Mouse (Mus musculus): ENCODE results near the gene Abhd6. TPM values are rescaled to one million over a fixed set of nuclear protein-coding genes. Genes with fewer than 3 reads are reported as not detected.

Abhd6 gene
- polyA plus RNA-seq, 1 experiment from 2014 or later: 15.1 TPM

DNA sequence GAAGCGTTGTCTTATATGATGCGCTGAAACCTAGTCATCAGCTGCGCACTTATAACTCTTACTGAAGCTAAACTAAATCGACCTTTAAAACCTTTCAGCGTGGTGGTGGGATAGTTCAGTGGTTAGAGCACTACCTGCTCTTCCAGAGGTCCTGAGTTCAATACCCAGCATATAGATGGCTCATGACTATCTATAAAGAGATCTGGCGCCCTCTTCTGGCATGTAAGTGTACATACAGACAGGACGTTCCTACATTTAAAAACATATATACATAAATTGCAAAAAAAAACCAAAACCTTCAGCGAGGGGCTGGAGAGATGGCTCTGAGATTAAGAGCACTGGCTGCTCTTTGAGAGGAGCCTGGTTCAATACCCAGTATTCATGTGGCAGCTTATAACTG, 41.6 kb downstream of the Abhd6 start:
- no peak for ATAC-seq (ENCODE audit: insufficient read depth)
- no peak overlapping the region for H3K4me2 ChIP-seq
- H3K4me1 ChIP-seq (ENCODE audit: insufficient read depth): no peaks in the 10 kb centered on the region
- H3K27ac ChIP-seq (ENCODE audit: low read depth): no peak overlapping the region
- H3K27me3 ChIP-seq (ENCODE audit: insufficient read depth, low read length): no peaks in the 10 kb centered on the region
- no peak overlapping the region for H3K4me3 ChIP-seq (ENCODE audit: low read depth, low read length)
- DNase-seq: peak; percentile 71
- H3K9me3 ChIP-seq (ENCODE audit: low read depth, low read length): no peaks in the 10 kb centered on the region
- H3K36me3 ChIP-seq (ENCODE audit: insufficient read depth): 0 out of 2 replicates have a peak, but pooled peaks cover under 1% of the 10 kb centered on the region
- WGBS: 63% methylated on average over 8 of the region's 8 CpGs
- H3K9ac ChIP-seq: no peak overlapping the region
- peak; percentile 52 for TF ChIP-seq CTCF (IDR thresholded peaks at IDR 0.05; ENCODE audit: low read depth)

DNA sequence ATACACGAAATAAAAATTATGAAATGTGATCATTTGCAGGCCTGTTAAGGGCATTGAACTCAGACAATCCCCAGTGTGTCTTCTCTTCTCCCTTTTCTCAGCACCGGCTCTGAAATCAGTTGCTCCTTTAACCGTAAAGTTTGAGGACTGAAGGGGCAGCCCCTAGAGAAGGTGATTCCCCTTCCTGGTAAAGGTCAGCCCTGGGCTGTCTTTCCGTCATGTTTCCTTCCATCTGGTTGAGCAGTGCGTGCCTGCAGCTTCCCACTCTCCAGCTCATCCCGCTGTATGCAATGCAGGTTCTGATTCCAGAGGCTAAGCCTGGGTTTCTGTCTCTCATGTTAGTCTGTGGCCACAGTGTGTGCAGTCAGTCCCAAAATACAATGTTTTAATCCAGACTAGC, 42.1 kb downstream of the Abhd6 start:
- Histone ChIP-seq H3K9me3 (ENCODE audit: low read depth, low read length) (no peaks in the 10 kb centered on the region), H3K9ac (no peak overlapping the region), H3K4me2 (no peak overlapping the region), H3K36me3 (ENCODE audit: insufficient read depth) (peaks cover 5% of the 10 kb centered on the region; the same call in 1 of the 2 replicates), H3K4me3 (ENCODE audit: low read depth, low read length) (no peak overlapping the region), H3K27me3 (ENCODE audit: insufficient read depth, low read length) (no peaks in the 10 kb centered on the region), H3K27ac (ENCODE audit: low read depth) (no peak overlapping the region), H3K4me1 (ENCODE audit: insufficient read depth) (no peaks in the 10 kb centered on the region)
- WGBS: 84% methylated on average over 6 of the region's 6 CpGs
- no peak for ATAC-seq (ENCODE audit: insufficient read depth)
- DNase-seq: no peak
- TF ChIP-seq CTCF (IDR thresholded peaks at IDR 0.05; ENCODE audit: low read depth): no peak

DNA sequence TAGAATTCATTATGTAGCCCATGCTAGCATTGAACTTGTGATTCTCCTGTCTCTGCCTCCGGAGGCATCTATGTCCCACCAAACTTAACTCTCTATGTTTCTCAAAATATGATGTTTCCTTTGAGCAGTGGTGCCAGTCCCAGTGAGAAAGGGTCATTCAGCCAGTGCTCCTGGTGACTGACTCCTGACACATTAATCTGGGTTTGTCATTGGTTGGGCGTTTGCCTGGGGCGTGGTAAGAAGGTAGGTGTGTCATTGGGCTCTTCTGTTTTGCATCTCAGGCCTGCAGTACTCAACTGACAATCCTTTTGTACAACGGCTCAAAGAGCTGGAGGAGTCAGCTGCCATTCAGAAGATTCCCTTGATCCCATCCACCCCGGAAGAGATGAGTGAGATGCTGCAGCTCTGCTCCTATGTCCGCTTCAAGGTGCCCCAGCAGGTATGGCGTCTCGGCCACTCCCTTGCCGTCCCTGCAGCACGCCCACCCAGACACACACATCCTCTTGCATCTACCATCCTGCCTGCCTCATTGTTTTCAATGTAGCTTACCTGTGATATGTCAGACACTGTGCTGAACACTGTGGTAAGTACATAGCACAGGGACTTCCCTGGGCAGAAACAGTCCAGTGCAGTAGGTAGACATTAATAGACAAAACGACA, 42.6 kb downstream of the Abhd6 start:
- H3K4me1 ChIP-seq (ENCODE audit: insufficient read depth): no peaks in the 10 kb centered on the region
- DNase-seq (no peak), ATAC-seq (ENCODE audit: insufficient read depth) (no peak)
- H3K9ac ChIP-seq: no peak overlapping the region
- no peaks in the 10 kb centered on the region for H3K9me3 ChIP-seq (ENCODE audit: low read depth, low read length)
- no peaks in the 10 kb centered on the region for H3K27me3 ChIP-seq (ENCODE audit: insufficient read depth, low read length)
- peaks cover 8% of the 10 kb centered on the region; the same call in 1 of the 2 replicates for H3K36me3 ChIP-seq (ENCODE audit: insufficient read depth)
- no peak overlapping the region for H3K4me2 ChIP-seq
- no peak for TF ChIP-seq CTCF (IDR thresholded peaks at IDR 0.05; ENCODE audit: low read depth)
- WGBS: 84% methylated on average over 11 of the region's 11 CpGs
- no peak overlapping the region for H3K27ac ChIP-seq (ENCODE audit: low read depth)
- H3K4me3 ChIP-seq (ENCODE audit: low read depth, low read length): no peak overlapping the region

DNA sequence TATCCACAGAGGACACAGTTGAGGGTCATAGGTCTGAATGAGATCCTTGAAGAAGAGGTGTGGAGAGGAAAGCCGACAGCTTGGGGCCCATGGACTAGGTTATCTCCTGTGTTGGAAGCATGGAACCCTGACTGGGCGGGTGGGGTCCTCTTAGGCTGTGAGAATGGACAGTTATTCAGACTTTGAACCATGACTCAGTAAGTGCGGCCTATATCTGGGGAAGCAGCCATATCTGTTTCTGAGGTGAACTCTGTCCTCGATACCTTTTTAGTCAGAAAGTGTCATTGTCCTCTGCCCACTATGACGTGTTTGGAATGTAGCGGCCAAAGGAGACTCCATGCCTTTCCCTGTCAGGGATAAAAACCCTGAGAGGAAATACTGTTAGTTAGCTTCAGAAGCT, 44.1 kb downstream of the Abhd6 start:
- no peak overlapping the region for H3K9ac ChIP-seq
- H3K27ac ChIP-seq (ENCODE audit: low read depth): no peak overlapping the region
- H3K9me3 ChIP-seq (ENCODE audit: low read depth, low read length): no peaks in the 10 kb centered on the region
- no peak overlapping the region for H3K4me3 ChIP-seq (ENCODE audit: low read depth, low read length)
- H3K36me3 ChIP-seq (ENCODE audit: insufficient read depth): peaks cover 8% of the 10 kb centered on the region; the same call in 1 of the 2 replicates
- WGBS: 90% methylated on average over 6 of the region's 6 CpGs
- DNase-seq: no peak
- H3K4me2 ChIP-seq: no peak overlapping the region
- H3K4me1 ChIP-seq (ENCODE audit: insufficient read depth): no peaks in the 10 kb centered on the region
- TF ChIP-seq CTCF (IDR thresholded peaks at IDR 0.05; ENCODE audit: low read depth): no peak
- ATAC-seq (ENCODE audit: insufficient read depth): no peak
- no peaks in the 10 kb centered on the region for H3K27me3 ChIP-seq (ENCODE audit: insufficient read depth, low read length)

DNA sequence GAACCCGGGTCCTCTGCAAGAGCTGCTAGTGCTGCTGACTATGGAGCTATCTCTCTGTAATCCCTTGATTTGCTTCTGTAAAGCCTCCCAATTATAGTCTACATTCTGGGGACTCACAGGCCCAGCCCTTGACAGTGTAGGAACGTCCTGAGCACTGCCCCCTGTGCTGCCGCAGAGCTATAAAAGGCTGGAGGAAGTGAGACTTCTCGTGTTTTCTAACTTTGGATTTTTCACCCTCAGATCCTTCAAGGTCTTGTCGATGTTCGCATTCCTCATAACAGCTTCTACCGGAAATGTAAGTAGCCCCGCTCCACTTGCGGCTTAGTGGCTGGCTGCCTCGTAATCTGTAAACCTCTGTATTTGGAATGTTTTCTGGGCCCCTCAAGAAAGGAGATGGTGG, 46.6 kb downstream of the Abhd6 start:
- H3K4me1 ChIP-seq (ENCODE audit: insufficient read depth): no peaks in the 10 kb centered on the region
- H3K27ac ChIP-seq (ENCODE audit: low read depth): no peak overlapping the region
- H3K4me3 ChIP-seq (ENCODE audit: low read depth, low read length): no peak overlapping the region
- TF ChIP-seq CTCF (IDR thresholded peaks at IDR 0.05; ENCODE audit: low read depth): no peak
- H3K36me3 ChIP-seq (ENCODE audit: insufficient read depth): peaks cover 8% of the 10 kb centered on the region; the same call in 1 of the 2 replicates
- ATAC-seq (ENCODE audit: insufficient read depth) (no peak), DNase-seq (no peak)
- no peaks in the 10 kb centered on the region for H3K27me3 ChIP-seq (ENCODE audit: insufficient read depth, low read length)
- no peaks in the 10 kb centered on the region for H3K9me3 ChIP-seq (ENCODE audit: low read depth, low read length)
- no peak overlapping the region for H3K9ac ChIP-seq
- 82% methylated on average over 10 of the region's 10 CpGs for WGBS
- H3K4me2 ChIP-seq: no peak overlapping the region

DNA sequence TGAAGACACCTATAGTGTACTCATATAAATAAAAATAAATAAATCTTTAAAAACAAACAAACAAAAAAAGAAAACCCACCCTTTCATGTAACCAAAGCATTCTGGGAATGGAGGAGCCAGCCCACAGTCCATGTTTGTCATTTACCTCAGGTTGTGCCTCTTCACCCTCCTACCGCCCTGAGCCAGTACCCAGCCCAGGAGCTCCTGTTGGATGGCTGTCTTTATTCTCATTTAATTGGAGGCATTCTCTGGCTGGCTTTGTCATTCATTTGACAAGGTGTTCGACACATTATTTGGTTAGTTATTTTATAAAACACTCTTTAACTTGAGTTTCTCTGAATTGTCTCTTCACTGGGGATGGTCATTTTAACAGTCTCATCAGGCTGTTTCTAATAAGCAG, 49.2 kb downstream of the Abhd6 start:
- ATAC-seq (ENCODE audit: insufficient read depth) (no peak), DNase-seq (no peak)
- H3K4me3 ChIP-seq (ENCODE audit: low read depth, low read length): no peak overlapping the region
- H3K27ac ChIP-seq (ENCODE audit: low read depth): no peak overlapping the region
- H3K4me1 ChIP-seq (ENCODE audit: insufficient read depth): no peaks in the 10 kb centered on the region
- H3K4me2 ChIP-seq: no peak overlapping the region
- WGBS: 89% methylated on average over 2 of the region's 2 CpGs
- no peaks in the 10 kb centered on the region for H3K27me3 ChIP-seq (ENCODE audit: insufficient read depth, low read length)
- no peak for TF ChIP-seq CTCF (IDR thresholded peaks at IDR 0.05; ENCODE audit: low read depth)
- H3K9me3 ChIP-seq (ENCODE audit: low read depth, low read length): no peaks in the 10 kb centered on the region
- peaks cover 8% of the 10 kb centered on the region; the same call in 1 of the 2 replicates for H3K36me3 ChIP-seq (ENCODE audit: insufficient read depth)
- no peak overlapping the region for H3K9ac ChIP-seq

DNA sequence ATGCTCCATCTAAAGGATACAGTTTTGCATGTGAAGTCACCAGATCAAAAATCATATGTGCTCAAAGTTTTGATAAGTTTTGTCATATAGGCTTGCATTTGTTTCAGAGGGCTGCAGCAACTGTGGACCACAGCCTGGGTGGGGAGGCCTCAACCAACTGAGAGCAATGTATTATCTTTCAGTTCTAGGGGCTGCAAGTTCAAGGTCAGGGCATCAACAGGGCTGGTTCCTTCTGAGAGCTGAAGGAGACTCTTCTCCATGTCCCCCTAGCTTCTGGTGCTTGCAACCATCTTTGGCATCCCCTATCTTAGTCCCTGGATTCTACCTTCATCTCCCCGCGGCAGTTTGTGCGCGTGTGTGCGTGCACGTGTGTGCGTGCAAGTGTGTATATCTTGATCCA, 50.0 kb downstream of the Abhd6 start:
- DNase-seq (no peak), ATAC-seq (ENCODE audit: insufficient read depth) (no peak)
- Histone ChIP-seq H3K4me2 (no peak overlapping the region), H3K4me1 (ENCODE audit: insufficient read depth) (no peaks in the 10 kb centered on the region), H3K9ac (no peak overlapping the region), H3K27me3 (ENCODE audit: insufficient read depth, low read length) (no peaks in the 10 kb centered on the region), H3K9me3 (ENCODE audit: low read depth, low read length) (no peaks in the 10 kb centered on the region), H3K4me3 (ENCODE audit: low read depth, low read length) (no peak overlapping the region), H3K36me3 (ENCODE audit: insufficient read depth) (peaks cover 8% of the 10 kb centered on the region; the same call in 1 of the 2 replicates), H3K27ac (ENCODE audit: low read depth) (no peak overlapping the region)
- TF ChIP-seq CTCF (IDR thresholded peaks at IDR 0.05; ENCODE audit: low read depth): no peak
- WGBS: 97% methylated on average over 7 of the region's 7 CpGs
